Mouse (Mus musculus): ENCODE data around the gene Brinp1. TPM values are rescaled to one million over a fixed set of nuclear protein-coding genes. Genes with fewer than 3 reads are reported as not detected.

The Brinp1 gene
- total and polyA plus RNA-seq, 3 experiments = not detected

DNA sequence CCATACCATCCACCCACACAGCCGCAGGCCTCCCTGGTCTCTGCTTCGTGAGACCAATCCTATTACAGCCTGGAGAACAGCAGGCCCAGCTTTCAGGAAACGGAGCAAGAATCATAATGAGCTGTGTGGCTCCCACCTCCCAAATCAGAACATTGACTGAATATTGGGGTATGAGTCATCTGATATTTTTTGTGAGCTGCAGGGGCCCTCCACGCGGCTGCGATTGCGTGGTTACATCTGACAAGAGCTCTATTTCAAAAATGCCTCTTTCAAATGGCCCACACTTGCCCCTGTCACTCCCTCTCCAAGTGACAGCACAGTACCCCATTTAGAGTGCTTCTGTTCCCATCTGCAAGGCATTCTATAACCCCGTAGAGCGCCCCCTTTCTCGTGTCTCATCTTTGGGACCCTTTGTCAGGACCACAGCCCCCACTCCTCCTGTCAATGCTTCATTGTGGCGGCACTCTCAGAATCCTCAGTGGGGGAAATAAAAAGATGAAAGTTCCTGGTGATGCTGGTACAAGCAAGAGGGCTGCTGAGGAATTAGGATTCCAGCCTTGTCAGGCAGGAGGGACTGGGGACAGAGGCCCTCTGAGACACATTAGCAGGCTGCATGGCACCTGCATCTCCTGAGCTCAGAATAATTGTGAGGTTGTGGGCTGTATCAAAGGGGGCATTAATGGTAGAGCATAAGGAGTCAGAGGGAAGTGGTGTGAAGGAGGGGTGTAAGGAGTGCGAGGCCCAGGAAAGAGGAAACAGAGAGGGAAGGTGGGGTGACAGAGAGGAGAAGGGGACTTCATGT, 188.2 kb downstream of the Brinp1 start:
- Histone ChIP-seq H3K9ac (ENCODE audit: insufficient read depth, low read depth) (no peak overlapping the region), H3K79me2 (replicated peaks; ENCODE audit: control insufficient read depth, extremely low read depth, insufficient read depth, poor library complexity, severe bottlenecking) (no peaks in the 10 kb centered on the region), H3K27me3 (replicated peaks) (no peaks in the 10 kb centered on the region), H3K4me3 (replicated peaks in 1 of 3; ENCODE audit: low read depth in 2 of 3, low read length in 2 of 3, poor library complexity in 1 of 3) (no peak overlapping the region), H3K4me1 (ENCODE audit: control insufficient read depth in 1 of 2, insufficient read depth in 2 of 2) (no peaks in the 10 kb centered on the region), H3K36me3 (replicated peaks in 1 of 2; ENCODE audit: control insufficient read depth in 1 of 2, insufficient read depth in 1 of 2, low read length in 1 of 2) (no peaks in the 10 kb centered on the region), H3K9me3 (replicated peaks; ENCODE audit: low read length) (peaks cover 62% of the 10 kb centered on the region), H3K4me2 (ENCODE audit: insufficient read depth, low read depth, poor library complexity, severe bottlenecking) (no peak overlapping the region), H3K27ac (ENCODE audit: insufficient read depth, low read depth) (no peak overlapping the region)
- dilution Hi-C loops (cut with MboI; ENCODE audit: extremely low pct_ligation_motif_present, extremely low pct_unique_long_range_greater_than_20kb, low sequenced_read_pairs) (no loop called here), in situ Hi-C loops (cut with MboI; ENCODE audit: low pct_ligation_motif_present, low pct_unique_long_range_greater_than_20kb, low sequenced_read_pairs) (no loop called here)
- DNase-seq (ENCODE audit: extremely low read depth) = no peak
- no peak for TF ChIP-seq IRF4 (IDR thresholded peaks at IDR 0.05; ENCODE audit: low read depth, low read length)

DNA sequence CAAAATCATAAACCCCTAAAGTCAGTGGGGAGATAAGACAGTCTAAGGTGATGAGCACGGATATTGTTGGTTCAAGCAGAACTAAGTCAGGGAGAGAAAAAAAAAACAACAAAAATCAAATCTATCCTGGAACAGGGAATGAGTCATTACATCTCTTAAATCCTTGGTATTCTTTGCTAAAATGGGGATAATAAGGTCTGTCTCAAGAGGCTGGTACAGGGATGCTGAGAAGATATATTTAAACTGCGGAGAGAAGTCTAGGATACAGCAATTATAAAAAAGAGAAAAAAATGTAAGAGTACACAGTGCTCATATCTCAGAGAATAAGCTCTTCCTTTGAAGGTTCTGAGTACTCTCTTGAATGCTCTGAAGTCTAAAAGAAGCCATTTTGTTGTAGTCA, 189.3 kb downstream of the Brinp1 start:
- no peak overlapping the region for H3K9ac ChIP-seq (ENCODE audit: insufficient read depth, low read depth)
- no peaks in the 10 kb centered on the region for H3K27me3 ChIP-seq (replicated peaks)
- no peaks in the 10 kb centered on the region for H3K36me3 ChIP-seq (replicated peaks in 1 of 2; ENCODE audit: control insufficient read depth in 1 of 2, insufficient read depth in 1 of 2, low read length in 1 of 2)
- no peaks in the 10 kb centered on the region for H3K4me1 ChIP-seq (ENCODE audit: control insufficient read depth in 1 of 2, insufficient read depth in 2 of 2)
- in situ Hi-C loops (cut with MboI; ENCODE audit: low pct_ligation_motif_present, low pct_unique_long_range_greater_than_20kb, low sequenced_read_pairs) (no loop called here), dilution Hi-C loops (cut with MboI; ENCODE audit: extremely low pct_ligation_motif_present, extremely low pct_unique_long_range_greater_than_20kb, low sequenced_read_pairs) (no loop called here)
- TF ChIP-seq ETS1 (conservative IDR thresholded peaks at IDR 0.05; ENCODE audit: low read depth, low read length) (no peak), MAZ (IDR thresholded peaks at IDR 0.05; ENCODE audit: low read depth, low read length) (no peak), SMC3 (IDR thresholded peaks at IDR 0.05; ENCODE audit: low read depth, low read length) (no peak), IRF4 (IDR thresholded peaks at IDR 0.05; ENCODE audit: low read depth, low read length) (no peak), CHD1 (IDR thresholded peaks at IDR 0.05; ENCODE audit: low read depth, low read length) (no peak), TBP (conservative IDR thresholded peaks at IDR 0.05; ENCODE audit: low read depth, low read length) (no peak), JUN (IDR thresholded peaks at IDR 0.05; ENCODE audit: insufficient read depth, low read depth, low read length) (no peak), ZKSCAN1 (IDR thresholded peaks at IDR 0.05; ENCODE audit: borderline replicate concordance, low read depth, low read length) (no peak), RAD21 (IDR thresholded peaks at IDR 0.05; ENCODE audit: low read depth, low read length) (no peak)
- H3K79me2 ChIP-seq (replicated peaks; ENCODE audit: control insufficient read depth, extremely low read depth, insufficient read depth, poor library complexity, severe bottlenecking) = no peaks in the 10 kb centered on the region
- no peak overlapping the region for H3K4me3 ChIP-seq (replicated peaks in 1 of 3; ENCODE audit: low read depth in 2 of 3, low read length in 2 of 3, poor library complexity in 1 of 3)
- H3K27ac ChIP-seq (ENCODE audit: insufficient read depth, low read depth) = no peak overlapping the region
- no peak overlapping the region for H3K4me2 ChIP-seq (ENCODE audit: insufficient read depth, low read depth, poor library complexity, severe bottlenecking)
- DNase-seq (ENCODE audit: extremely low read depth) = no peak
- peaks cover 60% of the 10 kb centered on the region for H3K9me3 ChIP-seq (replicated peaks; ENCODE audit: low read length)

DNA sequence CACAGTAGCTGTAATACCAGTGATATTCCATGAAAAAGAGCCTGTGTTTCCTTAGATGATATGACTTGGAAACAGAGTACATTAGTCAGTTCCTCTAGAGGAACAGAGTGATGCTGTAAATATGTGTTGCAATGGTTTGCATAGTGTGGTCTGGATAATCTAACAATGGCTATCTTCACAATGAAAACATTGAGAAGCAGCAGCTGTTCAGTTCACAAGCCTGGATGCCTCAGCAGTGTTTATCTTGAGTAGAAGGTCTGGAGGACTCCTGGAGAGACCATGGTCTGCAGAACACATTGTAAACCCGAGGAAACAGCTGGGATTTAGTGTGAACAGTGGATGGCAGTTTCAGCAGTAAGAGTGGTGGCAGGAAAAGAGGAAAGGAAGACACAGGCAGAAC, 233.2 kb downstream of the Brinp1 start:
- in situ Hi-C loops (cut with MboI; ENCODE audit: low pct_ligation_motif_present, low pct_unique_long_range_greater_than_20kb, low sequenced_read_pairs) = no loop called here
- Histone ChIP-seq H3K36me3 (replicated peaks in 1 of 2; ENCODE audit: control insufficient read depth in 1 of 2, insufficient read depth in 1 of 2, low read length in 1 of 2) (no peaks in the 10 kb centered on the region), H3K9ac (ENCODE audit: insufficient read depth, low read depth) (no peak overlapping the region), H3K9me3 (replicated peaks; ENCODE audit: low read length) (peaks cover 23% of the 10 kb centered on the region), H3K79me2 (replicated peaks; ENCODE audit: control insufficient read depth, extremely low read depth, insufficient read depth, poor library complexity, severe bottlenecking) (no peaks in the 10 kb centered on the region), H3K4me1 (ENCODE audit: control insufficient read depth in 1 of 2, insufficient read depth in 2 of 2) (no peaks in the 10 kb centered on the region), H3K4me2 (ENCODE audit: insufficient read depth, low read depth, poor library complexity, severe bottlenecking) (no peak overlapping the region), H3K4me3 (replicated peaks in 1 of 3; ENCODE audit: low read depth in 2 of 3, low read length in 2 of 3, poor library complexity in 1 of 3) (no peak overlapping the region), H3K27me3 (replicated peaks) (no peaks in the 10 kb centered on the region), H3K27ac (ENCODE audit: insufficient read depth, low read depth) (no peak overlapping the region)
- TF ChIP-seq IRF4 (IDR thresholded peaks at IDR 0.05; ENCODE audit: low read depth, low read length) (no peak), RAD21 (IDR thresholded peaks at IDR 0.05; ENCODE audit: low read depth, low read length) (no peak), MXI1 (IDR thresholded peaks at IDR 0.05; ENCODE audit: low read depth, low read length) (no peak), JUN (IDR thresholded peaks at IDR 0.05; ENCODE audit: insufficient read depth, low read depth, low read length) (no peak)
- DNase-seq (ENCODE audit: extremely low read depth) = no peak
- dilution Hi-C loops (cut with MboI; ENCODE audit: extremely low pct_ligation_motif_present, extremely low pct_unique_long_range_greater_than_20kb, low sequenced_read_pairs) = no loop called here

All from CH12.LX (cell line).